Mouse (Mus musculus) hindbrain, postnatal 0 days (tissue): ENCODE data around the gene Sgms1. TPM values are rescaled to one million over a fixed set of nuclear protein-coding genes. Genes with fewer than 3 reads are reported as not detected.

Source experiments
- ATAC-seq: fragments of 200-750 bp; cut with Nextera tagmentation; 2 replicates; pipeline ENCODE4 v1.8.0; 2017; ENCODE audit warnings: mild to moderate bottlenecking, moderate TSS enrichment, moderate library complexity
- DNase-seq: peaks from one replicate; pipeline ENCODE4 v3.0.0-alpha.2; 2015; ENCODE audit warnings: low spot score
- H3K27ac ChIP-seq: fragments of 300-500 bp; sonication (generic); 2 replicates; pipeline ENCODE4 v1.5.1; 2014; ENCODE audit warnings: mild to moderate bottlenecking
- H3K27me3 ChIP-seq: fragments of 300-500 bp; sonication (generic); 2 replicates; pipeline ENCODE4 v1.6.1; 2014; ENCODE audit warnings: low read length, mixed read lengths; ENCODE audit not compliant: insufficient read depth
- H3K36me3 ChIP-seq: fragments of 300-500 bp; sonication (generic); 2 replicates; pipeline ENCODE4 v1.6.1; 2014; ENCODE audit warnings: low read length, mixed read lengths; ENCODE audit not compliant: insufficient read depth
- H3K4me1 ChIP-seq: fragments of 300-500 bp; sonication (generic); 2 replicates; pipeline ENCODE4 v1.6.1; 2014; ENCODE audit warnings: antibody characterized with exemption, low read length, mixed read lengths; ENCODE audit not compliant: insufficient read depth
- H3K4me2 ChIP-seq: fragments of 300-500 bp; sonication (generic); 2 replicates; pipeline ENCODE4 v1.6.1; 2014; ENCODE audit warnings: low read depth, mild to moderate bottlenecking, low read length, moderate library complexity, mixed read lengths
- H3K4me3 ChIP-seq: fragments of 300-500 bp; sonication (generic); 2 replicates; pipeline ENCODE4 v1.5.1; 2014; ENCODE audit warnings: low read length
- H3K9ac ChIP-seq: fragments of 300-500 bp; sonication (generic); replicated peaks from 2 replicates; pipeline ENCODE4 v1.6.1; 2014; ENCODE audit warnings: mild to moderate bottlenecking, low read length, moderate library complexity, mixed read lengths
- H3K9me3 ChIP-seq: fragments of 300-500 bp; sonication (generic); 2 replicates; pipeline ENCODE4 v1.6.1; 2016; ENCODE audit warnings: low read length, mixed read lengths
- CTCF ChIP-seq: IDR thresholded peaks from 2 replicates; pipeline ENCODE4 v1.5.1; 2016; ENCODE audit warnings: antibody characterized with exemption, control low read depth, low read depth
- WGBS: fragments of 180-500 bp; shearing (Covaris S2); extraction: QIAGEN DNeasy Blood & Tissue Kit; methylation state at CpG from one replicate; pipeline ENCODE4 v1.1.7; 2014; 5-methylcytosine and 5-hydroxymethylcytosine counted together
- polyA plus RNA-seq: library from polyadenylated mRNA; unstranded; fragments of >200 nt; fragmentation: Nextera tagmentation; extraction: Ambion mirVana; gene quantifications from 2 replicates; pipeline ENCODE4 v1.2.1, GENCODE M21; 2015
- total RNA-seq: library from RNA; depleted of rRNA; stranded (reverse); fragments of >200 nt; gene quantifications from 2 replicates; pipeline ENCODE4 v1.2.3, GENCODE M21; 2014

The Sgms1 gene
- total and polyA plus RNA-seq, 2 experiments from 2014 or later = 23.2 to 32.5 TPM

- Histone ChIP-seq H3K36me3 (no peaks in the 10 kb centered on the region), H3K9ac (no peak overlapping the region), H3K4me3 (no peak overlapping the region), H3K27ac (no peak overlapping the region), H3K4me2 (no peak overlapping the region), H3K9me3 (no peaks in the 10 kb centered on the region), H3K4me1 (no peaks in the 10 kb centered on the region), H3K27me3 (no peaks in the 10 kb centered on the region)
- no peak for TF ChIP-seq CTCF
- ATAC-seq (no peak), DNase-seq (no peak)
- WGBS = over 99% methylated on average over 2 of the region's 2 CpGs
Observed at GRCm38 (mm10) chr19:32216710-32217109, 172.8 kb downstream of the Sgms1 start.

GRCm38 (mm10) chr19:32214905-32215806 lies 174.4 kb downstream of the Sgms1 start:
- H3K4me2 ChIP-seq = no peak overlapping the region
- no peak overlapping the region for H3K9ac ChIP-seq
- H3K4me3 ChIP-seq = no peak overlapping the region
- WGBS = 79% methylated on average over 12 of the region's 12 CpGs
- H3K9me3 ChIP-seq = no peaks in the 10 kb centered on the region
- TF ChIP-seq CTCF = no peak
- H3K27ac ChIP-seq = no peak overlapping the region
- no peaks in the 10 kb centered on the region for H3K36me3 ChIP-seq
- no peaks in the 10 kb centered on the region for H3K27me3 ChIP-seq
- no peak for DNase-seq
- H3K4me1 ChIP-seq = no peaks in the 10 kb centered on the region
- ATAC-seq = no peak

- Histone ChIP-seq H3K9me3 (no peaks in the 10 kb centered on the region), H3K27ac (no peak overlapping the region), H3K4me1 (no peaks in the 10 kb centered on the region), H3K36me3 (no peaks in the 10 kb centered on the region), H3K4me2 (no peak overlapping the region), H3K4me3 (no peak overlapping the region), H3K9ac (no peak overlapping the region), H3K27me3 (no peaks in the 10 kb centered on the region)
- 66% methylated on average over 3 of the region's 3 CpGs for WGBS
- DNase-seq = no peak
- no peak for ATAC-seq
- TF ChIP-seq CTCF = no peak
Observed at GRCm38 (mm10) chr19:32213577-32213976, 175.9 kb downstream of the Sgms1 start.

- TF ChIP-seq CTCF = no peak
- ATAC-seq (peak; percentile 32; the same call in 1 of the 2 replicates), DNase-seq (no peak)
- Histone ChIP-seq H3K27ac (peak overlapping the region; percentile 12; the same call in 1 of the 2 replicates), H3K36me3 (no peaks in the 10 kb centered on the region), H3K9me3 (no peaks in the 10 kb centered on the region), H3K4me2 (peak overlapping the region; percentile 51), H3K4me3 (no peak overlapping the region), H3K27me3 (no peaks in the 10 kb centered on the region), H3K9ac (no peak overlapping the region), H3K4me1 (no peaks in the 10 kb centered on the region)
Observed at GRCm38 (mm10) chr19:32211293-32211585, 178.3 kb downstream of the Sgms1 start.

GRCm38 (mm10) chr19:32210450-32211292 lies 178.8 kb downstream of the Sgms1 start:
- Histone ChIP-seq H3K27ac (peak overlapping the region; percentile 34; the same call in 1 of the 2 replicates), H3K4me3 (peak overlapping the region; percentile 32), H3K4me1 (no peaks in the 10 kb centered on the region), H3K9ac (no peak overlapping the region; the same call in 1 of the 2 replicates), H3K4me2 (peak overlapping the region; percentile 51), H3K9me3 (no peaks in the 10 kb centered on the region), H3K36me3 (no peaks in the 10 kb centered on the region), H3K27me3 (no peaks in the 10 kb centered on the region)
- WGBS = 7% methylated on average over 34 of the region's 34 CpGs
- ATAC-seq = peak; percentile 86
- TF ChIP-seq CTCF = peak; percentile 21
- peak; percentile 56 for DNase-seq

GRCm38 (mm10) chr19:32210099-32210449 lies 179.4 kb downstream of the Sgms1 start:
- Histone ChIP-seq H3K27me3 (no peaks in the 10 kb centered on the region), H3K36me3 (no peaks in the 10 kb centered on the region), H3K4me3 (peak overlapping the region; percentile 32), H3K4me1 (no peaks in the 10 kb centered on the region), H3K9ac (no peak overlapping the region; the same call in 1 of the 2 replicates), H3K4me2 (peak overlapping the region; percentile 51), H3K9me3 (no peaks in the 10 kb centered on the region), H3K27ac (peak overlapping the region; percentile 34; the same call in 1 of the 2 replicates)
- TF ChIP-seq CTCF = no peak
- ATAC-seq (no peak), DNase-seq (no peak)
- WGBS = 45% methylated on average over 5 of the region's 5 CpGs
